Mouse (Mus musculus) activated CD4-positive, CD25-positive, alpha-beta regulatory T cell, adult 4 months (primary cell): Measurements from ENCODE around the gene Pdzrn4. TPM values are rescaled to one million over a fixed set of nuclear protein-coding genes. Genes with fewer than 3 reads are reported as not detected.

Experiments used
- ATAC-seq: one replicate; pipeline ENCODE4 v1.8.0; 2017
- polyA plus RNA-seq, 2 experiments: library from polyadenylated mRNA; unstranded; fragments of 100-300 nt; shearing (Covaris generic); gene quantifications; one replicate each; pipeline ENCODE4 v1.2.1; 2017

Gene Pdzrn4
- polyA plus RNA-seq, 2 experiments from 2014 or later: 0.15 TPM; not detected in 1

DNA sequence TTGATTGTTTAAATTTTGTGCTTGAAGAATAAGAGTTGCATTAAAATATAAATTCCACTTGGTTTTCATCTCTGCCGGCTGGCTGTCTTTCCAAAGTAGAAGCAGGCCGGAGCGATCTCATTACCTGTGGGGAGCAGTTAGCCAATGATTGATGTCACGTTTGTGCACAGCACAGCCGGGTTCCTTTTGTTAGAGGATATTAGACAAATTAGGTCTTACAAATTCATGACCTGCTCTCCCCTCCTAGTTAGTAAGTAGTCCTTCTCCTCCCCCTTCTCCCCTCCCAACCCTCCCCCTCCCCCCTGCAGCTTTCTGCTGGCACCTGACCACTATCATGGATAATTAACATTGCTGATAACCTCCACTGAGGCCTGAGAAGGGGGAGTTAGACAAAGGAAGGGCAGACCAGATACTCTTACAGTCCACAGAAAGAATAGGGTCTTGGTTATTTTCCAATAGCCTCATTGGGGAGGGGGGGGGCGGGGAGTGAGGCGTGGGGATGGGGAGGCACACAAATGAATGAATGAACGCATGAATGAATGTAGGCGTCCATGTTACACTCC, 103.7 kb downstream of the Pdzrn4 start:
- ATAC-seq: no peak

DNA sequence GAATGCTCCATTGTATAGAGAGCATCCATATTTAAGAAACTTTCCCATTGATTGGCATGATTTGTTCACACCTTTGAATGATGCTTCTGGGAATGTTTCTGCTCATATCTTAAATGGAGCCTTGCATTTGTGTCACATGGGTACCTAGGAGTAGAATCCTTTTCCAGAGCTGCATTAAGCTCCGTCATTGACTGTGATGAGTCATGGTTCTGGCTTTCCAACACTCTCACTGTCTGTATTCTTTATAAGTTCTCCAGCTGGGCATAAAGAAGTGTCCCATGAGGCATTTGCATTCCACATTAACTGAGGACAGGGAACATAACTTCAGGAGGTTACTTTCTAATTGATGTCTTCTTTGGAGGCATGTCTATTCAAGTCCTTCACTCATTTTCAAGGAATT, 106.1 kb downstream of the Pdzrn4 start:
- ATAC-seq: no peak

DNA sequence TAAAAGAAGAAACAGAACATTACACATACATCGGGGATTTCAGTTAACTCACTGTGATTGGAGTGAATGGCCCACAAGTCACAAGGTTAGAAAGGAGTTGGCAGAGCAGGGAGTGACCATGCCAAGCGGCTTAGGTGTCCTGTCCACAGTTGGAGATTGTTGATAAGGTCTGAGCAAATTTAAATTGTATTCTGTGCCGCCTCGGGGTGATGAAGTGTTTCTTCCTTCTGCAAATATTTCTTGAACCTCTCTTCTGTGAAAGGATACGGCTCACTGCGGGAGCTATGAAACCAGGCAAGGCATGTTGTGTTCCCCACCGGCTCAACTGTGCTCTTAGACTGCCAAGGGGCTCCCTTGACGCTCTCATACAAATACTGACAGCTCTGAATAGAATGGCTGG, 112.7 kb downstream of the Pdzrn4 start:
- no peak for ATAC-seq

DNA sequence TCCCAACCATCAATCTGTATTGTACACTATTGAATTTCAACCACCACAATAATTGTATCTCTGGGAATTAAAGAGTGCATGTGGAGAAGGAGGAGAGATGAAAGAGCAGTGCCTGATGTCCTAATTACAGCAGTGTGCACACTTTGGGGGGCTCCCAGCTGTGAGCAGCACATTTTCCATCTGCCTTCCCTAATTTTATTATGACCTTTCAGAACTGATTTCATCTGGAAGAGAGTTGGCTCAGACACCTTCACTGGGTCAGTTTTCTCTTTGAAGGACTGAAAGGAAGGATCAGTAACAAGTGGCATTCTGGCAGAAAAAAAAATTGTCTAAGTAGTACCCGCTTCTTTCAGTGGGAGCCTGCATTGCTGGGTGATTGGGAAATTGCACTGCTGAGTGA, 119.0 kb downstream of the Pdzrn4 start:
- no peak for ATAC-seq

DNA sequence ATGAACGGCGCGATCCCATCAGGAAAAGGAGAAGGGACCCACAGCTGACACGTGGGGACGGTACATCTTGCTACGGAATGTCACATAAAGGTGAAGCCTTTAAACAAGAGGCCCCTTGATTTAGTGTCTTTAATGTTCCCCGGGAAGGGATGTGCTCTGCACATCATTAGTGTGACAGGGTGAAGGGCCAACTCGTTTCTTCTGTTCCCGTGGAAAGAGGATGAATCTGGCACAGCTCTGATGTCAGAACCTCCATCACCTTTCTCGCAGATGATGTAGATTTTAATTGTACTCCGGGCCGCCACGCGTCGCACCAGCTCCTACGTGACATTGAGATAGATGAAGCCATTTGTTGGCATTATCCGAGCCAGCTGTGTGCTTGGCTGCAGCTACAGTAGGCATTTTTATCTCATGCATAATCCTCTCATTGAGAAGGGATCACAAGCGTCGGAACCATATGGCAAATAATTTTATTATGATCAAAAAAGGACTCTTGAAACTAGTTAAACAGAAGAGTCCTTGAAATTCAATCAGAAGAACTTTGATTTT, 124.1 kb downstream of the Pdzrn4 start:
- no peak for ATAC-seq

DNA sequence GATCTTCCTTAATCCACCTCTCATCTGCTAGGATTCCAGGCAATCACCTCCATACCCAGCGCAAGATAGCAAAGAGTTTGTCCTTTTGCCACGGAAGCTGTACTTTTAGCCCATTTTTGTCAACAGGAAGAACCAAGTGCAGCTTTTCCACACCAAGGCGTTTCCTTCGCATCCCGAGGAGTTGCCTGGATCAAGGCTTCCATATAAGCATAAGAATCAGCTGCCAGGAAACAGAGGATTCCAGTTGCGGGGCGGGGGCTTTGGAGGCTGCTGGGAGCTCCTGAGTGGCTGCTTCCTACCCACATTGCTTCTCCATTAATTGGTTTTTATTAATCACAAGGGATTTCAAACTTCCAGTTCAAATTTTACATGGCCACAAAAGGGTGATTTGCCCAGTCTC, 125.0 kb downstream of the Pdzrn4 start:
- no peak for ATAC-seq

DNA sequence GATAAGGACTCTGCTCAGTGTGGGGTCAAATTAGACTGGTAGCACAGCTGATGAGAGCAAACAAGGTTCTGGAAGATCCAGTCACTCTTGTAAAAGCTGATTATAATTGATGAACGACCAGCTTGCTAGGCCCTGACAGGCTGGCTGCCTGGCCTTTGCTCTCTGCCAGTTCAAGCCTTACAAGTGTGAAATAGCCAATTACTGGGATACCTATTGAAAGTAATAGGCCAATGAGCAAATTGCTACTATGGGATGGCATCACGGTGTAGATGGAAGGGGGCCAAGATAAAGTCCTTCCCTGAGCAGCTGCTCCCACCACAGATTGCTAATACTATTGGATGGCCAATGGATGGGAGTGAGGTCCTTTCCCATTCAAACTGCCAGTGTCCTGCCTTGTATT, 128.2 kb downstream of the Pdzrn4 start:
- no peak for ATAC-seq

DNA sequence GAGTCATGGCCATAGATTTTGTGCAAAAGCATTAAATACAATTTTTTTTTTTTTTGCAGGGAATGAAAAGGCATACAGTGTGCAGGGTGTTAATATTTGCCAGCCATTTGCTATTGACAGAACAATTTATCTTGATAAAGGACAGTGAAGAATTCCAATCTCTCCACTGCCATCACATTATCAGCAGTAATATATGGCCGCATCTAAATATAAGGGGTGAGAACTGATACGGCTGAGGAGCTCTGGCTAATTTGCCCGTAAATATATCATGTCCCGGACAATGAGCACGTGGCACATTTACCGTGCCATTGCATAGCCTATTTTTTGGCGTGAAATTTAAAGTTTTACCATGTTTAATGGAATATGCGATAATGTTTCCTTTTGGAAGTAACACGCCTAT, 128.7 kb downstream of the Pdzrn4 start:
- ATAC-seq: no peak

DNA sequence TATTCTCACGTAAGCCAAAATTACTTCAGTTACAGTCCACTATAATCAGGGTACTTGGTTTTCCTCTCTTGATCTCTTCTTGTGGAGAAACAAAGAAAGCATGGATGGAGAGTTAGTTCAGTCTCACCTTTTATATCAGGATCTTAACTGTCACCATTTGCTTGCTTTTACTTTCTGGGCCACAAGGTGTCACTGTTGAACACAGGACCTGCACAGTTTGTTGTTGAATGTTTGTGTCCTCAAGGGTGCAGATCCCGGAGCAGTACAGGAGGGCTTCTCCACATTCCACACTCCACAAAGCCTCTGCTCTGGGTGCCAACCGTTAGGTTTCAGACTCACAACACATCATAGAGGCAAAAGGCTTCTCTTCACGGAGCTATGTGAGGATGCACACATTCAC, 130.1 kb downstream of the Pdzrn4 start:
- no peak for ATAC-seq

DNA sequence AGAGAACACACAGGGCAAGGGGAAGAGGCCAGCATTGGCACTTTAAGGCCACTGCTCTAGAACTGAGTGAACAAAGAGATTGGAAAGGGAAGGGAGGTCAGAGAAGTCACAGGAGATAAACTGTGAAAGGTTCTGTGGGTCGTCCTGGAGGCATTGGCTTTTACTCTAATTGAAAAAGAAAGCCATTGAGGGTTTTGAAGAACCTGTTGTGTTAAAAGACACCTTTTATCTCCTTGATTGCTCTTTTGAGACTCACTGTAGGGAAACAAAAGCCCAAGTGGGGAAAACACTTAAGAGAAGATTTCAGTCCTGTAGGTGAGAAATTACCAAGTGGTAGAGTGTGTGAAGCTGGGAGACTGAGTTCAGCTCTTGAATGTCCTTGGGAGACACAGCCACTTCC, 146.6 kb downstream of the Pdzrn4 start:
- no peak for ATAC-seq

DNA sequence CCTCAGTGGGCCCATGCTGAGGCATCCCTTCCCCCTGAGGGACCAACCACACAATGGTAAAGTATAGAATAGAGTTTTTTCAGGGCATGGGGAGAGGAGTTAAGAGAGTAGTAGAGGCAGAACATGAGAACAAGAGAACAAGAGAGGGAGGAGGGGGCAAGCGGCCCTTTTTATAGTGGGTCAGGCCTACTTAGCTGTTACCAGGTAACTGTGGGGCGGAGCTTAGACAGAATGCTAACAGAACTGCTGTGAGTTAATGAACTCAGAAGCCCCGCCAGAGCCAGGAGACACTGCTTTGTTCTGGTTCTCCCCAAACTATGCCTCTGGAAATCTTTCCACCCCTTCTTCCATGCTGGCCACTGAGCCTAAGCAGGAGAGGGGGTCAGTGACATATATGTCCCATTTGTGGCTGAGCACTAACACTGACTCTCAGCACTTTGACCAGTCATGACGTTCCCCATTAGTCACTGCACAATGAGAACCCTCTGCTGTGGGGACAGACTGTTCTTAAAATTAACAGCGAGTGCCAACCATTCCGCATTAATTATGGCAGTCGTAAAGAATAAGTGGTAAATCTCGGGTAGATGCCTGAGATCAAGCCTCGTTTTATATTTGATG, 150.7 kb downstream of the Pdzrn4 start:
- no peak for ATAC-seq

DNA sequence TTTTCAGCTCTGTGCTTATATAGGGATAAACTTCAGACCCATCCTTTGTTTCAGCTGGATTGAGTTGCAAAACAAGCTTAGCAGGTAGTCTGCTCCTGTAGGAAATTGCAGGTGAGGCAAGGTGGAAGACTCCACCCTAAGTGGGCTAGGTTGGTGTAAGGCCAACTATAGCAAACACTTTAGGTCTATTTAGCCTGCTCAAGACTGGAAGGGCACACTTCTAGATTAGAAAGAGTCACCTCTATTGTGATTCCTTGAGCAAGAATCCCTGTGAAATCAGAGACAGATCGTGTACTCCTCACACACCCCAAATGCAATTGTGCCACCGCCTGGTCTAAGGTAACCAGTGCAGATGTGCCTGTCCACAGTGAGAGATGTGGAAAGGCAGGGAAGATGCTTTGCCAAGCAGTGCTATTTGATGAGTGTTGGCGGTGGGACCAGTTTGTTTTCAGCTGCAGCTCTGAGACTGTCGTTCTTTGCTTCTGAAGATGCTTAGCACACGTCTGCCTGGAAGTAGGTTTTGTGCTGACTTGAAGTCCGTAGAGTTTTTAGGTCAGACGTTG, 158.4 kb downstream of the Pdzrn4 start:
- no peak for ATAC-seq

DNA sequence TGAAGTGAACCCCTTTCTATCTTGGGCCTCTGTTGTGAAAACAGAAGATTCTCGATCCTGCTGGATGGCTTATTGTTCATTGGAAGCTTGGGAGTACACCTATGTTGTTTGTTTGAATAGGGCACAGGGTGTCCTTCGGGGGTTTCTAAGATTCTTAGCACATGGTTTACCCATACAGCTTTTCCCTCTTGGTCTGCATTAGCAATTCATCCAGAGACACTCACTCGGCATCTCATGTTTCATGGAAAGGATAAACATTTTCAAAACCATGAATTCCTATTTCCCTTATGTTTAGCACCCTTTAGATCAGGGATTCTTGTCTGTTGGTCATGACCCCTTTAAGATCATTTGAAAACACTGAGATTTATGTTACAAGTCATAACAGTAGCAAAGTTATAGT, 159.0 kb downstream of the Pdzrn4 start:
- no peak for ATAC-seq

DNA sequence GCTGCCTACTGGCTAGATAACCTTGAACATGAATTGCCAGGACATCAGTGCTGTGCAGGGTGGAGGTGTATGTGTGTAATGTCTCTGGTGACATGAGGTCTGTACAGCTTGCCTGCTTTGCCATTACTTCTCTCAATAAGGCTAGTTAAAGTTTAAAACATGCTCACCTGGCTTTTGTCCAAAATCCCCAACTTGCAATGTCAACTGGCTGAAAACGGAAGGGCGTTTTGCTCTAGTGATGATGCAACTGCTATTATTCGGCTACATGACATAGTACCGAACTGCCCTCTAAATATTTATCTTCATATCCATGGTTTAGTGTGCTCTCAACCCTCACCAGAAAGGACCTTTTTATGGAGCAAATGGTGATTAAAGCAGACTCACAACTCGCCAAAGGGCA, 161.9 kb downstream of the Pdzrn4 start:
- no peak for ATAC-seq

DNA sequence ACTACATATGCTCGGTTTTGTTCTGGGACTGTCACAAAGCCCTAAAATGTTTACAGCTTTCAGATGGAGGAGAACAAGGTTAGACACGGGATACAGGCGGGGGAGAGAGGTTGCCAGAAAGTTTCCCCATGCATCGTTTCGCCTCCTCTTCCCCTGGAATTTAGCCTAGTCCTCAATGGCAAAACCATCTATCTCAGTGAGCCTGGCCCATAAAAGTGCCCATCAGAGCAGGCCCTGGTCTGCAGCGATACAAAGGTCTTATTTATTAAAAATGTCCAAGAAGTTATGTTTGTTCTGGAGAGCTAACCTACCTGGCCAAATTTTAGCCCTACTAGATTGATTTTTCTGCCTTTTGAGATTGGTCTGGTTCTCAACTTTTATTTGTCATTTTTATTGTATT, 165.5 kb downstream of the Pdzrn4 start:
- no peak for ATAC-seq

DNA sequence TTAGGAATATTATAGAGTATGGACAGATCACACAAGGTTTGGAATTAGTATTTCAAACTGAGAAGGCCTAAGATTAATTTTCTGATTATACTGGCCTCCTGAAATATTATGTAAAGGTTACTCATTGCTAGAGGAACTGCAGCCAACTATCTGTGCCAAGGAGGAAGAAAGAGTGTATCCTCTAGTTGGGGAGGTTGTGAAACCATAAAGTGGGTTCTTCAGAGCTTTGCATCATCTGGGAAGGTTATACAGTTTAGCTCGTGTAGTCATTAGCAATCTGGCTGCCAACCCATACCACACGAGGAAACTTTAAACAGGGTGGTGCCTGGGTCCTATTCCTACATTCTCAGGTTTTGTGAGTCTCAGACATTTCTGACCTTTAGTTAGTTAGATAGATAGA, 166.9 kb downstream of the Pdzrn4 start:
- ATAC-seq: no peak

DNA sequence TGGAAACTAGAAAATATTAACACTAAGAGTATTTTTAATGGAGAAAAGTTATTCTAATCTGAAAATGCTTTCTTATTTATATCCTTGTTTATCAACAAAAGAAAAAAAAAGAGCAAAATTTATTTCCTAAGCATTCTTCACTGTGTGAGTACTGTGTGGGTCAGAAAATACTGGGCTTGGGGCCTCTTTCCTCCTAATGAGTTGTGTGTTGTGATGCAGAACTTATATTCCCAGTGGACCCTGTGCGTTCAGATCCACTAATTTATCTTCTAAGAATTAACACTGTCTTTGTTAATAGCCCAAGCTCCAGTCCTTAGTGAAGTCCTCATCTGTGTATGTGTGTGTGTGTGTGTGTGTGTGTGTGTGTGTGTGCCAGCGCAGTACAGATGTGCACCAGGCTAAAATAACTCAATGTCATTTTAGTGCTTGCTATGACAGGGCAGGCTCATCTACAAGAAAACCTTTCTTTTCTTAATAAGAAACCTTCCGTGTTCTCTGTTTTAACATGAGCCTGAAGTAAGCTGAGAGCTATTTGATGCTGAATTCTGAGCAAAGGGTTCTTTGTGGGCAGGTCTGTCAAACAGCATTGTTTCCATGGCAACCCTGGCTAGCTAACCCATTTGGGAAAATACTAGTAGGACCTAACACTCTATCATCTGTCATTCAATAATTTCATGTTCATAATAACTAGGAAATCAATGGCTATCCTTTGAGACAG, 174.0 kb downstream of the Pdzrn4 start:
- no peak for ATAC-seq

DNA sequence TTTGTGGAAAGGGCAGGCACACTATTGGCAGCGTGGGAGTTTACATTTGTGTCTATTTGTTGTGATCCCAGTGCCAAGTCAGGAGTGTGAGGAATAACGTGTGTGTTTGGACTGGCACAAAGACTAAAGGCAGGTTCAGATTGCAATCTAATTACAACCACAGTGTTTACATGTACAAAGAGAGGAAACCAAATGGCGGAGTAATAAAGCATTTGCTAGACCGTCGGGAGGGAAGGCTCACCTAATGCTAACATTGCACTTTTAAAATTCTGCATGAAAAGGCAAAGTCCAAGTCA, 174.5 kb downstream of the Pdzrn4 start:
- no peak for ATAC-seq

DNA sequence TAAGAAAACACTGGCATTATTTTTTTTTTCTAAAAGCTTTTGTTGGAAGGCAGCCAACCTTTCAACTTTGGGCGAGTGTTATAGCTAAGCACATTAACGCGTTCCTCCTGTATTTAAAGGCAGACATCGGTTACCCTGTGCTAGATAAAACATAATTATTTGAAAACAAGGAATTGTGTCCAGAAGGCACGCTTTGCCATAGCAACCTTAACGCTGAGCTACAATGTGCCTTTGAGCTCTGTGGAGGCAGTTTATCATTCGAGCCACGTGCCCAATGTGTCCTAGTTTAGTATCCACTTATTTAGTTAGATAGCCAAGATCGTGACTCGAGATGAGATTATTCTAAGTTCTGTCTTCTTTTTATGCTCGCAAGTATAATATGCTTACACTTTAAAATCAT, 180.8 kb downstream of the Pdzrn4 start:
- ATAC-seq: no peak

DNA sequence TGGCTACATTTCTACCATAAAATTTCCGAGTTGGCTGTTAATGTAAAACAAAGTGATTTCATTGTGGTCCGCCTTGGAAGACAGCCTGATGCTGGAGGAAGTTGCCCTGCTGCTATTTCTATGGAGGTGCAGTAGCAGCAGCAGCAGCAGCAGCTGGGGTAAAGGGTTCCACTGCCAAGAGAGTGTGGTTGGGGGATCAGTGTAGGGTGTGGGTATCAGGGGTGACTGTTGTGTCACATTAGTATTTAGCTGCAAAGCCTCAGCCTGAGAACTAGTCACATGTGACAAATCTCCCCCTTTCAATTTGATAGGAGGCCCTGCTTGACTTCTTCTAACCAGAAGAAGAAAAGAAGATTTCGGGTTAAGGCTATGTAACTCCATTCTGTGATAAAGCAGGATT, 183.5 kb downstream of the Pdzrn4 start:
- no peak for ATAC-seq

DNA sequence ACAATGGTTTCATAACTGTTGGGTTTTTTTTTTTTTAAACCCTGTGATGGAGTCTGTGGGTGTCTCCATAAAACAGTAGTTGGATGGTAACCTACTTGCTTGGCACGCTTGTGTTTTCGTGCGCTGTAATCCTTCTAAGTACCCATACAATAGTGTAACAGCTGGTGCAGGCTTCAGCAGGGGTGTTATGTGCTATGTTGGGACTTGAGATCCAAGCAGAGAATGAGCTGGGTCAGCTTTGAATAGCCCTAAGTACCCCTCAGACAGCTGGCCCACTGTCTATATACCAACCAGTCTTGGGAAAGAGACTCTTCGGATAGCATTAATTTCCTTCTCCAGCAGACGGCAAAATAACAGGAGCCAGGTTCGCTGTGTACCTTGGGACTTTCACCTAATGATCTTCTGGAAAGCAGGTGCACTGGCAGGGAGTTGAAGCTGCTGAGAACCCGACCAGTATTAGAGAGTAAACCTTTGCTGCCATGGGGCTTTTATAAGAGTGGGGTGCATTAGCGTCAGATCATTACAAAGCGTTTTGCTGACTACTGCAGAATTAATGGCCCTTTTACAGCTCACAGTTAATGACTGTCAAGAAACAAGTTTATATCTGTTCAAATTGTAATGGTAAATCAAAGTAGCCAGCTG, 184.2 kb downstream of the Pdzrn4 start:
- ATAC-seq: no peak

DNA sequence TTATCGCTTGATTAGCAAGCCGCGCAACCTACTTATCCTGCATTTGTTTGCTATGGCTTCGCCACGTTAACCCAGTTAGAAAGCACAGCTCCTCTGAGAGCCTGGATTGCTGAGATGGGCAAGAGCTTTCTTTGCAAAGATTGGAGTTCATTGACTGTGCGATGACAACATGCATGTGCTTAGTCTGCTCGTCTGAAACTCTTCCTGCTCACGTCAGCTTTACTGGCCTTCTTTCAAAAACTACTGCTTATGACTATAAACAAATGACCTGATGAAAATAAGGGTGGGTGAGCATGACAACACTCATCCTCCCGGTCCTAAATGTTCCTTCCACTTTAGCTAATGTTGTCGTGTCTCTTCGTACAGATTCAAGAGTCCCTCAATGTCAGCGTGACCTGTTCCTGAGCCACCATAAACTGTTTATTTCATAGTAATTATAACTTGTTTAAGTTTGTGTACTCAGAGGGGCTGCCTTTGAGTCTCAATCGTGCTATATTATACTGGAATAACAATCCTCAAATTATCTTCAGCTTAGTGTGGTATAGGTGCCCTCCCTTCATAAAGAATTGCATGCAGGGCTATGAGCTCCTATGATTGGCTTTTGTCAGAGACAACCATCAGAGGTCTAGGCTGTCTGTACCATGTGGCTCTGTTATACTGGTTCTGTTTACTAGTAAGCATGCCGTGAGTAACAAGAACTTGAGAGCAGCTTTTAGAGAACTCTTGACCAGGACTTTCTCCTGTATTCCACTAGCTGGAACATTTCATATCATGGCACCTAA, 187.9 kb downstream of the Pdzrn4 start:
- no peak for ATAC-seq

DNA sequence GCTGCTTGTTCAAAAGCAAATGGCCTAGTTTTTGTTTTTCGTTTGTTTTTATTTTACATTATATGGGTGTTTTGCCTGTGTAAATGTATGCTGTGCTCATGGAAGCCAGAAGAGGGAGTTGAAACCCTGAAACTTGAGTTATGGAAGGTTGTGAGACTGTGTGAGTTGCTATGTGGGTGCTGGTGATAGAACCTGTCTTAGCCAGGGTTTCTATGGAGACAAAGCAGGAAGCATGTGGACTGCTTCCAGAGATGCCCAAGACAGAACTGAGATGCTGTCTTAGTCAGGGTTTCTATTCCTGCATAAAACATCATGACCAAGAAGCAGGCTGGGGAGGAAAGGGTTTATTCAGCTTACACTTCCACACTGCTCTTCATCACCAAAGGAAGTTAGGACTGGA, 190.8 kb downstream of the Pdzrn4 start:
- ATAC-seq: no peak
